Mouse (Mus musculus): Measurements from ENCODE around the gene Rac3. TPM values are rescaled to one million over a fixed set of nuclear protein-coding genes. Genes with fewer than 3 reads are reported as not detected.
"Not testable (repeated sequence)": the region's sequence is repeated elsewhere in the genome, so short reads cannot be mapped to it uniquely, and the experiment has no call there.

The Rac3 gene
- polyA plus RNA-seq (2012) = 0.08 and 0.41 TPM in 2 replicates

DNA sequence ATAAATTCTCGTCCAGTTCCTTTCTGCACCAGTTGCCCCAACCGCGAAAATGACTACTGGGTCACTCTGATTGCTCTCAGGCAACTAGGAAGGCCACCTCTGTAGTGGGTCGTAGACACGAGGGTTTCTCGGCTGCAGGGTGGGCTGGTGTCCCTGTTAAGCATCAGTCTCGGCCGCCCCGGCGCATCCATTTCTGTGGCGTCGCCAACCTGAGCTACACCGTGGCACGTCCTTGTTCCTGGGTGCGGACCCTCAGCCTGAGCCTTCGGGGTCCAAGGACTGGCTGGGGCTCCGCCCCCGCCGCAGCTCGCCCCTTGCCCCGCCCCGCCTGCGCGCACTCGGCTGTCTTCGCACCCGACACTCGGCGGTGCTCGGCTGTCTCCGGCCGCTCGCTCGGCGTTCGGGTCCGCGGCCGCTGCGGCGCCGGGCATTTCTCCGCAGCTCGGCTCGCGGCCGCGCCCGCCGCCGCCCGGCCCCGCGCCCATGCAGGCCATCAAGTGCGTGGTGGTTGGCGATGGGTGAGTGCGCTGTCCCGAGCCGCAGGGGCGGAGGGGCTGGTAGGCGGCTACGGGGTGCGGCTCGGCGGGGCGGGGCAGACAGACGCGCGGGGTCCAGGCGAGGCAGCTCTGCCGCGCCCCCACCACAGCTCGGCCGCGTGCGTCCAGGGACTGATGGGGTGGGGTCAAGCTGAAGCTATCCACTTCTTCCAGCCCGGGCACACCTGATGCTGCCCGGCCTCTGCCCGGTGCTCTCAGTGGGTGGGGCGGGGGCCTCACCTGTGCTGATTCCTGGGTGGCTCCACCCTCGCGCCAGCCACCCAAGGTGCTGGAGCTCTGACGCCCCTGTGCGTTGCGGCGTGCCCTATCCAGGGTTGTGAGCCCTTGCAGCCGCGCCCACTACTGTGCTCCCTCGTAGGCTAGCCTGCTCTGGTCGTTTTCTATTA is at the start of gene Rac3:
Rac3 (plus strand) TSS at position 347 of the 943 bp plus-strand sequence.
- H3K27me3 ChIP-seq (ENCODE audit: control insufficient read depth) = peaks cover 31% of the 10 kb centered on the region
- peaks cover 22% of the 10 kb centered on the region for H3K4me1 ChIP-seq (ENCODE audit: control insufficient read depth)
- TF ChIP-seq TAL1 (IDR thresholded peaks at IDR 0.05; ENCODE audit: low read length) (no peak), GATA1 (IDR thresholded peaks at IDR 0.05; ENCODE audit: low read length) (no peak)
- peak within 1 kb of the TSS; percentile 40 for H3K4me3 ChIP-seq (replicated peaks)
- peaks cover 36% of the 10 kb centered on the region for H3K36me3 ChIP-seq (ENCODE audit: control insufficient read depth)
- no peaks in the 10 kb centered on the region; the same call in 1 of the 2 replicates for H3K9me3 ChIP-seq (ENCODE audit: control insufficient read depth, low read length)

DNA sequence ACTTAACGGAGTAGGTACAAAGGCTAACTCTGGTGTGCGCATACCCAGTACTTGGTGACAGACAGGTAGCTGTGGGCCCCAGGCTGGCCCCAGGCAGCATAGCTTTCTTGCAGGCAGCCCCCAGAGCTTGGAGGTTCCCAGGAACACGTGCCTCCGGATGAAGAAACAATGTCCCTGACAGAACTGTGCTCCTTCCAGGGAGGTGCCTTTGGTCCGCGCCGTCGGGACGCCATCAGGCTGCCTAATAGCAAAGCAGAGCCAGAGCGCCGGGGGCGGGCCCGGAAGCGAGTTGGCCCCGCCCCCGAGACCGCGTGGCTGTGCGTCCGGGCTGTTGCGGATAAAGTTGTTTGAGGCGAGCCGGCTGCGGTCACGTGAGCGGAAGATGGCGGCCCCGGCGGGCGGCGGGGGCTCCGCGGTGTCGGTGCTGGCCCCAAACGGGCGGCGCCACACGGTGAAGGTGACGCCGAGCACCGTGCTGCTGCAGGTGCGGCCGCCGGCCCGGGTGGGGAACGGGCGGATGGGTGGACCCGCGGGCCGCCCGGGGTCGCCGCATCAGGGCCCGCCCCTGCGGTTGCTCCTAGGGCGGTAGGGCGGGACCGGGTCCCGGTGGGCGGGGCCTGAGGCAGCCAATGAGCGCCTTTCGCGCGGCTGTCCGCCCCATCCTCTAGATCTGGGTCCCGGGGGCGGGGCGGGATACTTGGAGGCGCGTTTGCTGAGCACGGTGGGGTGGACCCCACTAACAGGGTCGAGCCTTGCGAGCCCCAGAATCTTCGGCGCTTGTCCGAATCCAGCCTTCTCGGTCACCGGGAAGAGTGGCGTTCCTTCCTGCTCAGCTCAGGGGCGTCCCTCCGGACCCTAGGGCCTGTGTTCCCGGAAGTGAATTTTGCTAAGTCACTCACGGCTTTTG is 48.3 kb upstream of the Rac3 start, which contains the start of gene Aspscr1:
Aspscr1 (plus strand) TSS at position 287 of the 907 bp plus-strand sequence.
- TF ChIP-seq TAL1 (IDR thresholded peaks at IDR 0.05; ENCODE audit: low read length) = no peak
- TF ChIP-seq GATA1 (IDR thresholded peaks at IDR 0.05; ENCODE audit: low read length) = no peak

DNA sequence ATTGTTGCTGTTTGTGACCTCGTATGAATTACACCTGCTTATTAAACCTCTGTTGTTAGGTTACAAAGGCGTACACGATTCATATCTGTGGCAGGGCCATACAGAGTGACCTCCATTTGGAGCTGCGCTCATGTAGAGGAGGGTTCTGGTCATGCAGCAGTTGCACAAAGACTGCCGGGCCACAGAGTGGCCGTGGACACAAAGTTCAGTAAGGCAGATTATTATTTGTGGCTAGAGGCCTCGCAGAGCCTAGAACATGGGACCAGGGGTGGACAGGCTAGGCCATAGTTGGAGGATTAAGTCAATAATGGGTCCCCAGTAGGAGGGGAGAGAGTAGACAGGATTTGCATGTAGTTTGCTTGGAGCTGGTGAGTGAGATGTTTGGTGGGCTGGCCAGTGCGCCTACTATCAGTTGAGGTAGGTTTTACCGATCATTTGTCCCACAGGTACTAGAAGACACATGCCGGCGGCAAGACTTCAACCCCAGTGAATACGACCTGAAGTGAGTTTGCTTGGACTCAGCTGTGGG is 47.6 kb upstream of the Rac3 start:
- Histone ChIP-seq H3K27me3 (ENCODE audit: control insufficient read depth) (peaks cover 8% of the 10 kb centered on the region), H3K36me3 (ENCODE audit: control insufficient read depth) (peaks cover 34% of the 10 kb centered on the region), H3K4me3 (replicated peaks) (peak overlapping the region; percentile 84), H3K9me3 (ENCODE audit: control insufficient read depth, low read length) (no peaks in the 10 kb centered on the region), H3K4me1 (ENCODE audit: control insufficient read depth) (peaks cover 35% of the 10 kb centered on the region)
- TF ChIP-seq GATA1 (IDR thresholded peaks at IDR 0.05; ENCODE audit: low read length) = no peak
- no peak for TF ChIP-seq TAL1 (IDR thresholded peaks at IDR 0.05; ENCODE audit: low read length)

More for the DNA sequence above, 48.3 kb upstream of the Rac3 start, which contains the start of gene Aspscr1:
- Histone ChIP-seq H3K36me3 (ENCODE audit: control insufficient read depth) (peaks cover 26% of the 10 kb centered on the region), H3K9me3 (ENCODE audit: control insufficient read depth, low read length) (no peaks in the 10 kb centered on the region), H3K4me3 (replicated peaks) (peak within 1 kb of the TSS; percentile 84), H3K27me3 (ENCODE audit: control insufficient read depth) (peaks cover 8% of the 10 kb centered on the region), H3K4me1 (ENCODE audit: control insufficient read depth) (peaks cover 35% of the 10 kb centered on the region)

GRCm38 (mm10) chr11:120675875-120676274 is 45.4 kb upstream of the Rac3 start:
- not testable (repeated sequence) for H3K9me3 ChIP-seq (ENCODE audit: control insufficient read depth, low read length); H3K27me3 ChIP-seq (ENCODE audit: control insufficient read depth); H3K4me3 ChIP-seq (replicated peaks)
- H3K4me1 ChIP-seq (ENCODE audit: control insufficient read depth) = peaks cover 35% of the 10 kb centered on the region
- peaks cover 55% of the 10 kb centered on the region for H3K36me3 ChIP-seq (ENCODE audit: control insufficient read depth)

DNA sequence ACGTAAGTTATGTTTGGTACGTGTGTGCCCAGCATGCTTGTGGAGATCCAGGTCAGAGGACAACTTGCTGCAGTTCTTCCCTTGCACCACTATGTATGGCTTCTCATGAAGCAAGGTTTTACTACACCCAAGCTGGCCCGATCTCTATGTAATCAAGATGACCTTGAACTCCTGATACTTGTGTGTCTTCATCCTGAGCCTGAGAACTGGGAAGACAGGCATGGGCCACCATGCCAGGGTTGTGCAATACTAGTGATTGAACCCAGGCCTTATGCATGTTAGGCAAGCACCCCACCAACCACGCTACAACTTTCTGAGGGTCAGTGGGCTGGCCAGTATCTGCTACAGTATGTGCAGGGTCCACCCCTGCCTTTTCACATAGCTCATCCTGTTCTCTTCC is 44.3 kb upstream of the Rac3 start:
- H3K4me1 ChIP-seq (ENCODE audit: control insufficient read depth) = peaks cover 34% of the 10 kb centered on the region
- peaks cover 61% of the 10 kb centered on the region for H3K36me3 ChIP-seq (ENCODE audit: control insufficient read depth)
- TF ChIP-seq GATA1 (IDR thresholded peaks at IDR 0.05; ENCODE audit: low read length) (no peak), TAL1 (IDR thresholded peaks at IDR 0.05; ENCODE audit: low read length) (no peak)

GRCm38 (mm10) chr11:120679909-120680308 is 41.4 kb upstream of the Rac3 start:
- Histone ChIP-seq H3K36me3 (ENCODE audit: control insufficient read depth) (peaks cover 83% of the 10 kb centered on the region), H3K4me1 (ENCODE audit: control insufficient read depth) (peaks cover 10% of the 10 kb centered on the region), H3K4me3 (replicated peaks) (no peak overlapping the region), H3K27me3 (ENCODE audit: control insufficient read depth) (no peaks in the 10 kb centered on the region), H3K9me3 (ENCODE audit: control insufficient read depth, low read length) (no peaks in the 10 kb centered on the region)
- TF ChIP-seq TAL1 (IDR thresholded peaks at IDR 0.05; ENCODE audit: low read length) = no peak
- no peak for TF ChIP-seq GATA1 (IDR thresholded peaks at IDR 0.05; ENCODE audit: low read length)

More for the DNA sequence above, 44.3 kb upstream of the Rac3 start:
- Histone ChIP-seq H3K4me3 (replicated peaks) (no peak overlapping the region), H3K9me3 (ENCODE audit: control insufficient read depth, low read length) (no peaks in the 10 kb centered on the region), H3K27me3 (ENCODE audit: control insufficient read depth) (no peaks in the 10 kb centered on the region)

DNA sequence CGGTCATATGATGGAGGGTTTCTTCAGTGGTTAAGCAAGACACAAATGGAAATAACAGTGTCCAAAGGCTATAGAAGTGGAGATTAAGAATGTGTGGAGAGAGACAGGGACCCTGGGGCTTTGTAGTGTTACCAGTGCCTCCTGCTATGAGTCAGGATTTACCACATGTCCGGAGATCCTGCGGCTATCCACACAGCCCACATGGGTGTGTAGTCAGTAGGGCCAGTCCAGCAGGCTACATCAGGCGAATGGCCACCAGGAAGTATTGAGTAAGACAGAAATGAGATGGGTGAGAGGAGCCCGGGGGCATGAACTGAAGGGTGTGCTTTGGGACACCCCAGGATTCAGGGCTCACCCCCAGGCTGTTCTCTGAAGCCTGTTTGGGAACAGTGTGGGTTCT is 38.6 kb upstream of the Rac3 start:
- TF ChIP-seq TAL1 (IDR thresholded peaks at IDR 0.05; ENCODE audit: low read length) (no peak), GATA1 (IDR thresholded peaks at IDR 0.05; ENCODE audit: low read length) (no peak)
- Histone ChIP-seq H3K4me3 (replicated peaks) (no peak overlapping the region), H3K4me1 (ENCODE audit: control insufficient read depth) (no peaks in the 10 kb centered on the region; the same call in 1 of the 2 replicates), H3K27me3 (ENCODE audit: control insufficient read depth) (no peaks in the 10 kb centered on the region), H3K9me3 (ENCODE audit: control insufficient read depth, low read length) (no peaks in the 10 kb centered on the region), H3K36me3 (ENCODE audit: control insufficient read depth) (peaks cover 88% of the 10 kb centered on the region)

- H3K9me3 ChIP-seq (ENCODE audit: control insufficient read depth, low read length) = no peaks in the 10 kb centered on the region
- peaks cover 88% of the 10 kb centered on the region for H3K36me3 ChIP-seq (ENCODE audit: control insufficient read depth)
- H3K27me3 ChIP-seq (ENCODE audit: control insufficient read depth) = no peaks in the 10 kb centered on the region
- H3K4me3 ChIP-seq (replicated peaks) = no peak overlapping the region
- no peaks in the 10 kb centered on the region for H3K4me1 ChIP-seq (ENCODE audit: control insufficient read depth)
- TF ChIP-seq TAL1 (IDR thresholded peaks at IDR 0.05; ENCODE audit: low read length) = no peak
- no peak for TF ChIP-seq GATA1 (IDR thresholded peaks at IDR 0.05; ENCODE audit: low read length)
Measured at GRCm38 (mm10) chr11:120683536-120683935, 37.7 kb upstream of the Rac3 start.

Data from erythroblast, embryonic 14.5 days (primary cell).